ENCODE assay signal across 9 mouse cellular contexts in the genomic region with DNA sequence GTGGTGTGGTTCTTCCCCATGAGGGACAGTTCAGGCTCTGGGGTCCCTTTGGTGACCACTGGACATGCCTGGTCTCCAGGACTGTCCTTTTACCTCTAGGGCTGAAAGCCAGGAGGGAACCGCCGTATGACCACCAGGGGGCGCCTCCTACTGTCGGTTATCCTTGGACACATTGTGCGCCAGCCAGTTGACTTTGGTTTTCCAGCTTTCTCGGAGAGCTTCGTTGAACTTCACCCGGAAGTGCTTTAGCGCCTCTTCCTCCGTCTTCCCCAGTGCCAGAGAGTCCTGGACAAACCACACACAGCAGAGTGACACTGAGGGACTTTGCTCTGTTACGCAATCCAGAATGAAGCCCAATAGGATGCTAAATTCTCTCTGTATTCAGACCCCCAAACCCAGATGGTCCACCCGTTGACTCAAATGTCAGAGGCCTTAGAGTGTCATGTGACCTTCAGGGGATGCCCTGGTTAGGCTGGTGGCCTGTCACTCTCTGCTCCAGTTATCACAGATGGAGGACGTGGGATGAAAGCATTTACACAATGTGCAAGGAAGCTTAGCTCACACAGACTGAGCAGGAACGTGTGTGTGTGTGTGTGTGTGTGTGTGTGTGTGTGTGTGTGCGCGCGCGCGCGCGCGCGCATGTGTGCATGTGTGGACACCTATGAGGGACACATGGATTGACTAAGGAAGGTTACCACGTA. TPM values are rescaled to one million over a fixed set of nuclear protein-coding genes. Genes with fewer than 3 reads are reported as not detected.
DNase-seq lines count a peak whose midpoint lies in the region; ATAC-seq lines count a peak whose summit lies in the region.
"Had no signal": no experiment of that assay in that cellular context is flagged by ENCODE, and none has a peak within 500 bp of the region (broad histone marks: within the 10 kb centered on the region; RNA-seq: fewer than 3 reads in every experiment).

No protein-coding gene starts in this region.

- 72% methylated on average over 24 of the region's 24 CpGs for WGBS in kidney, embryonic 14.5 days
- WGBS in liver, embryonic 11.5 days = 67% methylated on average over 24 of the region's 24 CpGs

- H3K4me2 ChIP-seq in kidney, embryonic 14.5 days (replicated peaks; ENCODE audit: low read depth, low read length) = no peak overlapping the region
- H3K4me2 ChIP-seq in liver, embryonic 11.5 days = no peak overlapping the region
- H3K4me2 ChIP-seq: neural tube, embryonic 13.5 days had no signal

- peak; percentile 32; the same call in 1 of the 2 replicates for ATAC-seq in kidney, embryonic 14.5 days (ENCODE audit: low FRiP score, low TSS enrichment)
- 0 out of 2 replicates have a peak, but pooled peaks have one; percentile 22 for ATAC-seq in liver, embryonic 11.5 days (replicated peaks; ENCODE audit: low FRiP score)
- peak; percentile 11; the same call in 1 of the 2 replicates for ATAC-seq in neutrophil, adult 5-6 weeks (ENCODE audit: extremely low read depth, insufficient number of reproducible peaks, low FRiP score, poor library complexity, severe bottlenecking)

- H3K4me3 ChIP-seq in kidney, embryonic 14.5 days (ENCODE audit: low read length) = no peak overlapping the region
- H3K4me3 ChIP-seq in liver, embryonic 11.5 days (ENCODE audit: low read depth, low read length) = no peak overlapping the region
- H3K4me3 ChIP-seq: neural tube, embryonic 13.5 days had no signal

- peaks cover 28% of the 10 kb centered on the region for H3K36me3 ChIP-seq in kidney, embryonic 14.5 days (ENCODE audit: control insufficient read depth, insufficient read depth, low read length)
- peaks cover 7% of the 10 kb centered on the region; the same call in 1 of the 2 replicates for H3K36me3 ChIP-seq in liver, embryonic 11.5 days (ENCODE audit: control insufficient read depth, insufficient read depth, low read length)

- 0 out of 2 replicates have a peak, but pooled peaks cover 5% of the 10 kb centered on the region for H3K9me3 ChIP-seq in kidney, embryonic 14.5 days (ENCODE audit: control insufficient read depth, low read length)
- no peaks in the 10 kb centered on the region for H3K9me3 ChIP-seq in liver, embryonic 11.5 days (ENCODE audit: control insufficient read depth, low read length)
- H3K9me3 ChIP-seq: neural tube, embryonic 13.5 days had no signal

- peak; percentile 57 for DNase-seq in left cerebral cortex, adult 11 months (ENCODE audit: low spot score)
- no peak for DNase-seq in left cerebral cortex, postnatal 36 days (ENCODE audit: low spot score in 2 of 2)
- DNase-seq in cerebellum, adult 9-10 months = peak; percentile 81
- DNase-seq in gastrocnemius, adult 8-10 months (ENCODE audit: low spot score in 2 of 2) = peak; percentile 69 to 71
- no peak for DNase-seq in liver, embryonic 11.5 days (ENCODE audit: low spot score)
- peak; percentile 79 for DNase-seq in thymus, postnatal 14 days

- no peaks in the 10 kb centered on the region for H3K27me3 ChIP-seq in kidney, embryonic 14.5 days (ENCODE audit: control insufficient read depth, insufficient read depth, low read length)
- H3K27me3 ChIP-seq in liver, embryonic 11.5 days (replicated peaks; ENCODE audit: control insufficient read depth, insufficient read depth, low read length) = no peaks in the 10 kb centered on the region
- H3K27me3 ChIP-seq: neural tube, embryonic 13.5 days had no signal

- intact Hi-C loops in left cerebral cortex, postnatal 36 days (cut with DNase I) = loop anchor here (2.0 kb wide), 1 partner anchor 60 kb away; no protein-coding TSS in a partner anchor

- H3K27ac ChIP-seq in kidney, embryonic 14.5 days (ENCODE audit: low read depth, low read length) = no peak overlapping the region
- no peak overlapping the region for H3K27ac ChIP-seq in liver, embryonic 11.5 days (ENCODE audit: low read depth, low read length)
- H3K27ac ChIP-seq: neural tube, embryonic 13.5 days had no signal

- H3K9ac ChIP-seq in kidney, embryonic 14.5 days (ENCODE audit: low read depth, low read length) = no peak overlapping the region
- H3K9ac ChIP-seq in liver, embryonic 11.5 days (ENCODE audit: low read depth, low read length) = no peak overlapping the region
- H3K9ac ChIP-seq: neural tube, embryonic 13.5 days had no signal

- H3K4me1 ChIP-seq in kidney, embryonic 14.5 days (ENCODE audit: control insufficient read depth, insufficient read depth, low read length) = 0 out of 2 replicates have a peak, but pooled peaks cover 4% of the 10 kb centered on the region
- H3K4me1 ChIP-seq in liver, embryonic 11.5 days (replicated peaks; ENCODE audit: control insufficient read depth, insufficient read depth, low read length) = peaks cover 13% of the 10 kb centered on the region
- H3K4me1 ChIP-seq: neural tube, embryonic 13.5 days had no signal

RNA-seq across cellular contexts. Expression of a gene that starts 51.7 kb away (rescaled TPM):
- total RNA-seq in left cerebral cortex, postnatal 36 days (2021) = 10 to 100 TPM; 23.2 to 24.2 TPM
- total RNA-seq in gastrocnemius, adult 8-10 months (2022) = 10 to 100 TPM in 1 of 4 experiments, 1 to 10 TPM in 3; 7.9 to 10.6 (median 8.6) TPM
- 1.8 and 5.5 TPM in 2 replicates for polyA plus RNA-seq in kidney, embryonic 14.5 days (2014; fragmentation: Nextera tagmentation; extraction: Ambion mirVana)
- polyA plus RNA-seq in liver, embryonic 11.5 days (2014; fragmentation: Nextera tagmentation; extraction: Ambion mirVana) = 12.6 and 12.9 TPM in 2 replicates
- 255 and 290 TPM in 2 replicates for total RNA-seq in neutrophil, adult 5-6 weeks (2017)

Comparison
In these comparisons a context has a peak if more than half of its experiments do, and no peak if none do; other contexts are left out.
1. DNase-seq: peak in left cerebral cortex, adult 11 months (single experiment), cerebellum, adult 9-10 months (single experiment), gastrocnemius, adult 8-10 months (2 of 2) and thymus, postnatal 14 days (single experiment); none in left cerebral cortex, postnatal 36 days (0 of 2) and liver, embryonic 11.5 days (single experiment).
2. RNA of a gene that starts 51.7 kb away (total RNA-seq): 255 to 290 TPM in neutrophil, adult 5-6 weeks; 23.2 to 24.2 TPM in left cerebral cortex, postnatal 36 days and 7.9 to 10.6 TPM in gastrocnemius, adult 8-10 months; every median in the first group is over 10 times any median in the second.
3. Peak in every context shown above with its lines, with median percentiles within 50 percentile points of each other: ATAC-seq.